ENCODE assay signal across 14 mouse cellular contexts in the genomic region with DNA sequence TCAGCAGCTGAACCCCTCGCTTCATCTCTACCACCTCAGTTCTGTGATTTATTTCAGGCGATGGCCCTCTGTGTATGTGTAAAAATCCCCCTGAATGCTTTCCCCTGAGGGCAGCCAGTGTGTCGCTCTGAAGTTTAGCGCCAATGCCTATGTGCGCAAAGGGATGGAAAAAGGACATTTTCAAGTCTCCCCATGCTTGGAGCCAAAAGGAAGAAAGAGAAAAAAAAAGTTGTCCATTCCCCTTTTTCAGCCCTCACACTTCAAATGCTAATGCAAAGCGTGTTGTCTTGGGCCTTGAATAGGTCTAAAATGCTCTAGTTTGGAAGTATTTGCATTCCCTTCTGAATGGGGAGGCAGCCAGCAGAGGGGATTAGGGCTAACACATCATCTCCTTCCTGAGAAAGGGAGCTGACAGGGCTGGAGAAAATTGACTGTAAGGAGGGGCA.
A peak's percentile ranks its signal among the peaks of the same experiment; 100 is the strongest.
DNase-seq lines count a peak whose midpoint lies in the region; ATAC-seq and TF ChIP-seq lines count a peak whose summit lies in the region.
"Had no signal": no experiment of that assay in that cellular context is flagged by ENCODE, and none has a peak within 500 bp of the region (broad histone marks: within the 10 kb centered on the region; RNA-seq: fewer than 3 reads in every experiment).

No protein-coding gene starts in this region.

- H3K4me2 ChIP-seq in forebrain, embryonic 13.5 days = peak overlapping the region; percentile 32
- no peak overlapping the region for H3K4me2 ChIP-seq in hindbrain, postnatal 0 days (ENCODE audit: low read depth, low read length)
- H3K4me2 ChIP-seq in neural tube, embryonic 14.5 days (ENCODE audit: low read depth, low read length) = no peak overlapping the region
- H3K4me2 ChIP-seq: embryonic facial prominence, embryonic 13.5 days had no signal

- ATAC-seq in forebrain, embryonic 13.5 days = peak; percentile 91
- no peak for ATAC-seq in hindbrain, postnatal 0 days
- ATAC-seq in neural tube, embryonic 14.5 days (ENCODE audit: low read depth) = peak; percentile 66; the same call in 1 of the 2 replicates
- no peak for ATAC-seq in monocyte, adult 5-6 weeks (replicated peaks; ENCODE audit: insufficient number of reproducible peaks, low FRiP score, low TSS enrichment, poor library complexity, severe bottlenecking)

- H3K27ac ChIP-seq in forebrain, embryonic 13.5 days = peak overlapping the region; percentile 76
- H3K27ac ChIP-seq in hindbrain, postnatal 0 days = no peak overlapping the region
- H3K27ac ChIP-seq in neural tube, embryonic 14.5 days (ENCODE audit: low read depth, low read length) = no peak overlapping the region
- H3K27ac ChIP-seq: embryonic facial prominence, embryonic 13.5 days; heart, adult 2 months had no signal

- intact Hi-C loops in left cerebral cortex, postnatal 36 days (cut with DNase I) = no loop called here

- no peak overlapping the region for H3K4me3 ChIP-seq in forebrain, embryonic 13.5 days
- H3K4me3 ChIP-seq in hindbrain, postnatal 0 days (ENCODE audit: low read length) = no peak overlapping the region
- no peak overlapping the region for H3K4me3 ChIP-seq in neural tube, embryonic 14.5 days (ENCODE audit: low read depth, low read length)
- H3K4me3 ChIP-seq: embryonic facial prominence, embryonic 13.5 days; heart, adult 2 months had no signal

- no peak overlapping the region for H3K9ac ChIP-seq in forebrain, embryonic 13.5 days
- no peak overlapping the region for H3K9ac ChIP-seq in hindbrain, postnatal 0 days (replicated peaks; ENCODE audit: low read length)
- H3K9ac ChIP-seq in neural tube, embryonic 14.5 days (replicated peaks; ENCODE audit: low read depth, low read length) = no peak overlapping the region
- H3K9ac ChIP-seq: embryonic facial prominence, embryonic 13.5 days had no signal

- no peaks in the 10 kb centered on the region for H3K9me3 ChIP-seq in forebrain, embryonic 13.5 days (replicated peaks)
- no peaks in the 10 kb centered on the region for H3K9me3 ChIP-seq in hindbrain, postnatal 0 days (ENCODE audit: low read length)
- no peaks in the 10 kb centered on the region for H3K9me3 ChIP-seq in neural tube, embryonic 14.5 days (ENCODE audit: control insufficient read depth, low read length)
- H3K9me3 ChIP-seq: embryonic facial prominence, embryonic 13.5 days had no signal

- peak; percentile 52 for DNase-seq in embryo, embryonic 10 days (ENCODE audit: low spot score)
- DNase-seq in embryo, embryonic 9.5 days (ENCODE audit: extremely low spot score) = no peak
- DNase-seq in hindbrain, postnatal 0 days (ENCODE audit: low spot score) = peak; percentile 26
- no peak for DNase-seq in kidney, adult 8-10 months
- no peak for DNase-seq in left cerebral cortex, postnatal 36 days (ENCODE audit: low spot score in 2 of 2)
- DNase-seq: heart, adult 2 months; layer of hippocampus, adult 9-11 months; lung, adult 18-20 months; thymus, postnatal 36 days had no signal

- no peak for TF ChIP-seq CTCF in hindbrain, postnatal 0 days (IDR thresholded peaks at IDR 0.05; ENCODE audit: low read depth)

- peaks cover 21% of the 10 kb centered on the region for H3K4me1 ChIP-seq in forebrain, embryonic 13.5 days
- H3K4me1 ChIP-seq in hindbrain, postnatal 0 days (ENCODE audit: insufficient read depth, low read length) = no peaks in the 10 kb centered on the region
- H3K4me1 ChIP-seq in neural tube, embryonic 14.5 days (ENCODE audit: control insufficient read depth, insufficient read depth, low read length) = 0 out of 2 replicates have a peak, but pooled peaks cover 5% of the 10 kb centered on the region
- H3K4me1 ChIP-seq: embryonic facial prominence, embryonic 13.5 days had no signal

- no peaks in the 10 kb centered on the region for H3K36me3 ChIP-seq in forebrain, embryonic 13.5 days (ENCODE audit: poor library complexity, severe bottlenecking)
- no peaks in the 10 kb centered on the region for H3K36me3 ChIP-seq in hindbrain, postnatal 0 days (ENCODE audit: insufficient read depth, low read length)
- H3K36me3 ChIP-seq in neural tube, embryonic 14.5 days (ENCODE audit: control insufficient read depth, insufficient read depth, low read length) = no peaks in the 10 kb centered on the region
- H3K36me3 ChIP-seq: embryonic facial prominence, embryonic 13.5 days; G1E had no signal

- H3K27me3 ChIP-seq in forebrain, embryonic 13.5 days = no peaks in the 10 kb centered on the region
- no peaks in the 10 kb centered on the region for H3K27me3 ChIP-seq in hindbrain, postnatal 0 days (ENCODE audit: insufficient read depth, low read length)
- no peaks in the 10 kb centered on the region for H3K27me3 ChIP-seq in neural tube, embryonic 14.5 days (ENCODE audit: control insufficient read depth, insufficient read depth, low read length)
- H3K27me3 ChIP-seq: embryonic facial prominence, embryonic 13.5 days had no signal

- 3% methylated on average over 6 of the region's 6 CpGs for WGBS in forebrain, embryonic 13.5 days
- 9% methylated on average over 6 of the region's 6 CpGs for WGBS in hindbrain, postnatal 0 days
- WGBS in neural tube, embryonic 14.5 days = 6% methylated on average over 6 of the region's 6 CpGs

Comparison
In these comparisons a context has a peak if more than half of its experiments do, and no peak if none do; other contexts are left out.
1. DNase-seq: peak in embryo, embryonic 10 days (single experiment) and hindbrain, postnatal 0 days (single experiment); none in embryo, embryonic 9.5 days (single experiment), kidney, adult 8-10 months (0 of 2) and left cerebral cortex, postnatal 36 days (0 of 2).
2. ATAC-seq: peak in forebrain, embryonic 13.5 days (single experiment) and neural tube, embryonic 14.5 days (single experiment); none in hindbrain, postnatal 0 days (single experiment) and monocyte, adult 5-6 weeks (single experiment).